Mouse (Mus musculus): ENCODE results near the gene Krt18.

Krt18 gene

DNA sequence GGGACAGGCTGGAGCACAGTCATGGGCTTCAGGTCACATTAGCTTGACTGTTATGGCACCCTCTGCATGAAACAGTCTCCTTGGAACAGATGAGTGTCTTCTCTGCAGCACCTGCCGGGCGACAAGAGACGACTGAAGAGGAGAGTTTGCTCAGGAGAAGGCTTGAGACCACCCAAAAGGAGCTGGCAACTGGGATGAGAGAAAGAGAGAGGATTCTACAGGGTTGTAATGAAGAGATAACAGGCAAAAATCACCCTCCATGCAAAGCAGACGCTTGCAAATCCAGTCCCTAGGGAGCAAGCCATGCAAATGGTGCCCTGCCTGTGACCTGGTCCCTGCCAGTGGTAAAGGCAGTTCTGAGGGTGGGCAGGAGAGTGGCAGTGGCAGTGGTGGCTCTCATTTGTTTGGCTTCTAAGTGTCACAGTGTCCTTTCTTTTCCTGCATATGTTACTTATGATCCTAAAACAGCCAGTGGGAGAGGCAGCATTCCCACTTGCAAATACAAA is 15.7 kb upstream of the Krt18 start:
- no peak for DNase-seq

GRCm38 (mm10) chr15:102013651-102014050 is 14.3 kb upstream of the Krt18 start:
- no peak for DNase-seq

GRCm38 (mm10) chr15:102014848-102015247 is 13.1 kb upstream of the Krt18 start:
- no peak for DNase-seq

- DNase-seq = no peak
Measured at GRCm38 (mm10) chr15:102016096-102016495, 11.9 kb upstream of the Krt18 start.

DNA sequence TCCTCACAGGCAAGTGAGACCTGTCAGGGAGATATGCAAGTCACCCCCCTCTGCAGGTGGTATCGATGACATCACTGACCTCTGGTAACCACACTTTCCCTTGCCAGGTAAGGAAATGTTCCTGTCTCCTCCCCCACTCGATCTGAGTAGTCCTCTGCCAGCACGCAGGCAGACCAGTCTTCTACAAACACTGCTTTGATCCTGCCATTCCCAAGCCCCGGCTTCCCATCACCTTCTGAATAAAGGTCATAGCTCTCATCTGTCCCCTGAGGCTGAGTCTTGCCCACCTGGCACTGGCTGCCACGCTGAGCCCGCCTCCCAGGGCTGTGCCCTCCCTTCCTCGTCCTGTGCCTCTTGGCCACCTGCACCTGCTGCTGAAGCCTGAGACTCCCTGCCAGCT is 11.2 kb upstream of the Krt18 start:
- no peak for DNase-seq

GRCm38 (mm10) chr15:102017918-102018463 is 10.0 kb upstream of the Krt18 start:
- no peak for DNase-seq

- no peak for DNase-seq
Measured at GRCm38 (mm10) chr15:102022481-102022880, 5.5 kb upstream of the Krt18 start.

GRCm38 (mm10) chr15:102023888-102024287 is 4.1 kb upstream of the Krt18 start:
- DNase-seq = no peak

- DNase-seq = no peak
Measured at GRCm38 (mm10) chr15:102025136-102025872, 2.7 kb upstream of the Krt18 start.

DNA sequence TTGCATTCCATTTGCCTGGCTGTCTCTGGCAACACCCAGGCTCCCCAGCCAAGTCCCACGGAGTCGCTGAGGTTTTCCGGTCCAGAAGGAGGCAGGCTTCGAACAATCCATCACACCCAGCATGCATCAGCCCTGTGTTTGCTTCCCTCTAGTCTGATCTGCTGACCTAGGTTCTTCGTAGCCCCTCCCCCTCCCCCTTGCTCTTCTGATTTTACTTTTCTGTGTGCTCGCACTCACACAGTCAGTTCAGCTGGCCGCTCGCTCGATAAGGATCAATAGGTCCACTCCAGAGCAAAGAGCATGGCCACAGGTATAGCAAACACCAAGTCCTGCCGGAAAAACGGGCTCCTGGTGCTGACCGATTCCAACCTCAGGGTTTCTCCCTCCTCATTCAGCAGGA is 1.6 kb upstream of the Krt18 start:
- DNase-seq = no peak

DNA sequence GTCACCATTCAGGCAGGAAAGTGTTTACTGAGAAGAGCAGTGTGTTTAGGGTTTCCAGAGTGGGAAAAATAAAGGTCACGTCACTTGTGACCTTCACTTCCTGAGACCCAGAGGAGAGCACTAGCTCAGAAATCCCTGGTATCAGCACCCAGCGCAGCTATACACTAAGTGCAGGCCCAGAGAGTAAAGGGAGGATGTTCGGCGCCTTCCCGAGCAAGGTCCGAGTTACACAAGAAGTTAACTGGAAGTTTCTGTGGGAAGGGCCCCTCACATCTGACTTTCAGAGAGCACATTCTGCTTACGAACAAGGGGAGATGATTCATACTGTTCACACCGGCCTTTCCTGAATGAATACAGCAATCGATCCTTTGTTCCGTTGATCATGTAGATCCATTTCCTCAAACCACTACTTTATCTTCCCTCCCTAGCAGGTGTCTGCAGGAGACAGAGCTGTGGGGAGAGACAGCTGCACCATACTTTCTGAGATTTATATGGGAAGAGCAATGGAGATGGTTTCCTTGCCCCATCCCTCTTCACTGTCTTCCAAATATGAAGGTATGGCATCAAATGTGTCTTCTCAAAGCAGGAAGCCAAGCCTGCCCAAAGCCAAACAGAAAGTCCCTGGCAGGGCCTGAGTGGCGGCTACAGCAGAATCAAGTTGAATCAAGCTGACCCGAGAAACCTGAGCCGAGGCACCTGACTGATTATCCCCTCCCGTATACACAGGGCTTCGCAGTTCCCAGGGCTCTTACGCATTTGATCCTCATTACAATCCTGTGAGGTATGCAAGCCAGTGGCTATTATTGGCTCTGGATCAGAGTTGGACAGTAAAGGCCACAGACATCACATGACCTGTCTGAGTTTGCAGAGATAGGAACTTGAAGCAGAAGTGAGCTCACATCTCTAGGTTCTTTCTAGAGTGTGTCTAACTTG is 6.4 kb downstream of the Krt18 start:
- no peak for DNase-seq

DNA sequence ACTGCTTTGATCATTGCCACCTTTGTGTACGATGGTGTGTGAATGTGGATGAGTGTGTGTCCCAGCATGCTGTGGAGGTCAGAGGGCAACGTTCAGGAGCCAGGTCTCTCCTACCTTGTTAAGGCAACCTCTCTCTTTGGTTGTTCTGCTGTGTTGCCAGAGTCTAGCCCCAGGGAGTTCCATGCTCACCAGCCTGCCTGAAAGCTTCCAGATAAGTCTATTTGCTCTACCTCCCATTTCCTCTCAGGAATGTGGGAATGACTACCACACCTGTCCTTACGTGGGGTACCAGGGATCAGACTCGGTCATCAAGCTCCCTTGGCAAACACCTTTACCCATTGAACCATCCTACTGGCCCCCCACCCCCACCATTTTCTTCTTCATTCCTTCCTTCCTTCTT is 12.3 kb downstream of the Krt18 start:
- no peak for DNase-seq

DNA sequence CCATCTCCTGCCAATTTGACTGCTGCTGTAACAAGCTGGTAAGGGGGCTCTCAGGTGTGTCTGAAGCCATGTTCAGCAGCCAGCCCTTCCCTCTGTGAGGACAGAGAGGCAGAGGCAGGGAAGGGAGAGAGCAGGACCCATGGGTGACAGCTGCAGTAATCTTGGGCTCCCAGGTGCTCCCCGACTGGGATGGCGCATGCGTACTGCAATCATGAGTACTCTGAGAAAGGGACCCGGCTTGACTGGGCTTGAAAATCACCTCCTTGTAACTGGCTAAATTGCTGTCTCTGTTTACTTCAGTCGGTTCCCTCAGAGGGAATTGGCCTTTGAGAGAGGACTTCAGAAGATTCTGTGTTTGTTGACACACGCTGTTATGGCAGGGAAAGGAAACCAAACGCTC is 14.0 kb downstream of the Krt18 start:
- no peak for DNase-seq

DNA sequence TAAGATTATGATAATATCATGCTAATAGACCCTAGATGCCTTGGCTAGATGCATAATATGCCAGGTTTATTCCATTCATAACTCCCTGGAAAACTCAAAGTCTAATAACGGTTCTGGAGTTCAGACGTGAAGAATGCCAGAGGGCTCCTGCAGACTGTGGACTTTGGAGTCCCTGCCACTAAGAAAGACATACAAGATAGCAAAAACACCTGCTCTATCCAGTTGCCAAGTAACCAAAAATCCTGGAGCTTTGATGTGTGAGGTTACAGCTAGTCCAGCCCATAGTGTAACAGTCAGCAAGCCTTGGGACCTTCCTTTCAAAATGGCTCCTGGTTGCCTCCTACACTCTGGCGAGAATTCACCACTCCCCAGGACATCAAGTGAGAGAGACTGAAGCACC is 16.8 kb downstream of the Krt18 start:
- DNase-seq = no peak

DNA sequence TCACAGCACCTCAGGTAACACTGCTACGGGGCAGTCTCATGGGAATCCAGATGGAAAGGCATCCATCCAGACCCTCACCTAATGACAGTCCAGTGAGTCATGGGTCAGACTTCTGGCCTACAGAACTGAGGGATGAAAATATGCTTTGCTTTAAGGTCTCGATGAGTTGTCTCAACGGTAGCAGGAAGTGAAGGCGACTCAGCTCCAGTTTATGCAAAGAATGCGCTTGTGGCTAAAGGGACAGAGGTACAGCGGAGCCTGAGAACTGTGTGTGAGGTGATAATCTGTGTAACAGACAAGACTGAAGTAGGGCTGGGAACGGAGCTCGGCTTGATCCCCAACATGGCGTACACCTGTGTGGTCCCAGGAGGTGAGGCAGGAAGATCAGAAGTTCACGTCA is 17.7 kb downstream of the Krt18 start:
- no peak for DNase-seq

- no peak for DNase-seq
Measured at GRCm38 (mm10) chr15:102048006-102048405, 20.0 kb downstream of the Krt18 start.

DNA sequence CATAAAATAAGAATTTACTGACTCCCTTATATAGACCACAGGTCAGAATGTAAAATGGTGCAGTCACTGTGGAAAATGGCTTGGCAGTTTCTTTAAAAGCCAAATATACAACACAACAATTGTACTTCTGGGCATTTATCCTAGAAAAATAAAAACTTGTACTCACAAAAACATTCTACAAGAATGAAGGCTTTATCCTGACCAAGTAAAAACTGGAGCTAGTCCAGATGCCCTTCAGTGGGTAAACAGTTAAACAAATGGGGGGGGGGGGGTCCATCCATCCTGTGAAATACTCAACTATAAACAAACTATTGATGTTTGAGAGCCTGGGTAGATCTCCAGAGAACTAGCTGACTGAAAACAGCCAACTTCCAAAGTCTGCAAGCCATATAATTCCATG is 21.9 kb downstream of the Krt18 start:
- DNase-seq = no peak

DNA sequence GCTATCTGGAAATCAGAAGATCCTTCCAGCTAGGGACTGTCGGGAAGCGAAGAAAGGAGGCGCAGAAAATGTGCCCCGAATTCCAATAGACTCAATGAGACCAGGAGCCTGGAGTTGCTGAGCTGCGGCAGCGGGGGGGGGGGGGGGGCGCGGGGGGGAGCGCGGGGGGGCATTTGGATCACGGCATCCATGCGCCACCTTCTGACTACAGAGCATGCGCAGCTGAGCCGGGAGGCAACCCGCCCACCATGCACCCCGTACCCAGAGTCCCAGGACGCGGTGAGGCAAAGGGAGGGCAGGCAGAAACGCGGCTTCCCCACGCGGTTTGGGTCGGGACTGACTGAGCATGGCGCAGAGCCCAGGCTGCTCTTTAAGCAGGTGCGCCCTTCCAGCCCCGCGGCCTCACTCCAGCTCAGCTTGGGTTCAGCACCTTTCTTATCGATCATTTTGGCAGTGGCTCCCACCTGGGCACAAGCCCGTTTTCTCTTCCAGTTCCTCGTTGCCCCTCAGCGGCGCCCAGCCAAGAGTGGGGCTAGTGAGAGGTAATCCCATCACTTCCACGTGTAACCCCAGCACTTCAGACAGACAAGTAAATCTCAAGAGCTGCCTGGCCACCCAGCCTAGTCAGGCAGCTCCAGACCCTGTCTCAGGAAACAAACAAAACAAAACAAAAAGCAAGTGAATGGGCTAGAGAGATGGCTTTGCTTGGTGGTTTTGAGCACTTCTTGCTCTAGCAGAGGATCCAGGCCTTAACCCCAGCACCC is 24.1 kb downstream of the Krt18 start:
- DNase-seq = peak; percentile 43 to 51

DNA sequence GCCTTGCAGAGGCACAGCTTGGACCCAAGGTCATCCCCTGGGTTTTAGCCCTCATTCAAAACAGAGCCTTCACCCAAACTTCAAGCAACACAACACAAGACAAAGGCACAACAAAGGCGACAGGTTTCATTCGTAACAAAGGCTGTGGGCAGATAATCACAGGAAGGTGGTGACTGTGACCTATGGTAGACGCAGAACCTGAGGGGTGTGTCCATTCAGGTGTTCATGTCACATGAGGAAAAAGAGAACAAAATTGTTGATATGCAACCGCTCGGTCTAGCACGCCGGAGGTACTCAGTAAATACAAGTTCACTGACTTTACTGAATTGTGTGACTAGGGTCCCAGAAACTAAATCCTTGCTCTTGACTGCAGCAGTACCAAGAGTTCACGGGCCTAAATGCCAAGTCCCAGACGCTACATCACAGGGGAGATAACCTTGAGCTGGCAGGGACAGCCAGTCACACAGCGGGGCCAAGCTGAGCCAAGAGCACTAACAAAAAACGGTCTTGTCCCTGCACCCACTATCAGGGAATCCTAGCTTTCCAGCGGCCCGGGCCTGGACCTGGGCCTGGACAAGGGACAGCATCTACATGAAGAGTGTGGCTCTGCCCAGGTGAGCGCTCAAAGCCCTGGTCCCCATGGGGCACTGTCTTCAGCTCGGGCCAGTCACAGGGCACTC is 28.7 kb downstream of the Krt18 start:
- DNase-seq = no peak

- DNase-seq = peak; percentile 91 to 92
Measured at GRCm38 (mm10) chr15:102065661-102066325, 37.8 kb downstream of the Krt18 start.
